Mouse (Mus musculus) CD4-positive, CD25-positive, alpha-beta regulatory T cell, adult 4 months (primary cell): ENCODE data around the gene Oas1f. TPM values are rescaled to one million over a fixed set of nuclear protein-coding genes. Genes with fewer than 3 reads are reported as not detected.
"Not testable (repeated sequence)": the region's sequence is repeated elsewhere in the genome, so short reads cannot be mapped to it uniquely, and the experiment has no call there.

Experiments
- ATAC-seq: one replicate; pipeline ENCODE4 v1.8.0; 2017
- polyA plus RNA-seq, 2 experiments: library from polyadenylated mRNA; unstranded; fragments of 100-300 nt; shearing (Covaris generic); gene quantifications; one replicate each; pipeline ENCODE4 v1.2.1; 2017

The Oas1f gene
- not detected for polyA plus RNA-seq

DNA sequence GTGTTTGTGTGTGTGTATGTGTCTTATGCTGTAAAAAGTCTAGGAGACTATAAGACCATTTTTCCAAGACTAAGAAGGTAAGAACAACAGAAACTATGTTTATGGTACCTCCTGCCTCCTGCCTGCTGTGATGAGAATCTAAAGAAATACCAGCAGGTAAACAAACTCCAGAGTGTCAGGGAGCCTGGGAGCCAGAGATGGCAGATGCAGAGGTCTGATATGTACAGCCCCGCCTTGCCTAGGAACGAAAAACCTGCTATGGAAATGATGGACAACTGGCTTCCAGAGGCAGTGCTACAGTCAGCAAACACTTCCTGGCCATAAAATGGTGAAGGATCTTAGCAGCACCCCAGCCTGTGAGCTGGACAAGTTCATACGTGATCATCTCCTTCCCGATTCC, at the start of gene Oas1f:
Gene Oas1f (plus strand): TSS at position 301 of the 400 bp plus-strand sequence.
- ATAC-seq = no peak

DNA sequence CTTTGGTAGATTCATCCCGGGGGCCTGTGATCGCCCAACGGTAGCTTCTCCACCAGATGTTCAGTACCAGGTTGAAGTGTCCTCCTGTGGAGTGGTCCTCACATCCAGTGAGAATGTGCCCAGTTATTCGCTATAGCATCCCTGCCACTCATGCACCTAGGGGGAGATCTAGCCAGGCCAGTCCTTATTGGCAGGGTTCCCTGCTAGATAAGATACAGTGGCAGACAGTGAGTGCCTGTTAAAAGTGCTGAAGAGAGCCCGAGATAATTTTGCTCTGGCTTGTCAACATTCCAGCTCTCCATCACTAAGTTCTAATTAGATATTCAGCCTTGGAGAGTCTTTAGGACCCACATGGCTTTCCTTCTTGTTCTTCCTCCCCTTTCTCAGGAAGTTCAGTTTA, 49.0 kb upstream of the Oas1f start:
- not testable (repeated sequence) for ATAC-seq

DNA sequence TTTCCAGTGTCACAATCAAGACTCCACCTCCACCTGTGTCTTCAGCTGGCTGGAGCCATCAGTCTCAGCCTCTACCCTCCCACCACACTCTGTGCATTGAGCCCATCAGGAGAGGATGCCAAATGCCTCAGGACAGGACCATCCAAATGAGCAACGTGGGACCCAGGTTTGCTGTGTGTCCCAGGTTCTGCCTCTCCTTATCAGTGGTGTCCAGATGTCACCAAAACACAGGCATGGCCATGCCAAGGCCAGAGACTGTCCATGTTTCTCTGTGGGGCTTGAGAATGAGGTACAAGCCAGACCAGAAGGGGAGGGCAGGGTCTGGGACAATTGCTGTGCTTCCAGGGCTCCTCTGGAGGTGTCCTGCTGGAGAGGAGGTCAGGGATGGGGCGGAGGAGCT, 48.2 kb upstream of the Oas1f start:
- not testable (repeated sequence) for ATAC-seq

DNA sequence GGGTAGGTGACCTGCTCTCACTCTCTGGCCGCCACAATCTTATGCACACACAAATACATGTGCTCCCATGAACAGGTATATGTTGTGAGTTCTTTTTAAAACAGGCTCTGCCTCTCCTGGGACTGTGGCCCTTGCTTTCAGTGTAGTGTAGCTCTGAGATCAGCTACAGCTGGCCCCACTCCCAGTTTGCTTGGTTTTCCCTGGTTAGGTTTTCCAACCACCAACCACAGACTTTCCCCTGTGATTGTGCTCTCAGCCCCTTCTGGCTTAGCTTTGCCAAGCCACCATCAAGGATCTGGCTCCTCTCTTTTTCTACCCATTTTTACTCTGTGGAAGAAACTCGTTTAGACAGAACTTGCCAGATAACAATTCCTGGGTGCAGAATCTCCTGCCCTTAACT, 43.6 kb upstream of the Oas1f start:
- ATAC-seq = no peak

DNA sequence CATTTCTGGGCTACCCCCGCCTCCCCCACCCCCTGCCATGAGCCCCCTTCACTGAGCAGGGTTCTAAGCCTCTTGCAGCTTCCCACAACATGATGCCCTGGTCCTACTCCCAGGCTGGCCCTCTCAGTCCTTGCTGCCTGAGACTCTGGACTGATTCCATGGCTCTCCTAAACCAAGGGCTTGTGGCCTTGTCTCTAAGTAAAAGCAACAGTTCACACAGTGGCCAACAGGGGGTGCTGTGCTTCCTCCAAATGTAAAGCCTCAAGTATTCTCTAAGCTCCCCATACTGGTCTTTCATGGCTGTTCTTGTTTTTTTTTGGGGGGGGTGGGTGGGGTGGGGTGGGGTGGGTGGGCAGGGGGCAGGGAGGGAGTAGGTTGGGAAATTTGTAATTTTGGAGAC, 40.7 kb upstream of the Oas1f start:
- peak; percentile 53 for ATAC-seq

DNA sequence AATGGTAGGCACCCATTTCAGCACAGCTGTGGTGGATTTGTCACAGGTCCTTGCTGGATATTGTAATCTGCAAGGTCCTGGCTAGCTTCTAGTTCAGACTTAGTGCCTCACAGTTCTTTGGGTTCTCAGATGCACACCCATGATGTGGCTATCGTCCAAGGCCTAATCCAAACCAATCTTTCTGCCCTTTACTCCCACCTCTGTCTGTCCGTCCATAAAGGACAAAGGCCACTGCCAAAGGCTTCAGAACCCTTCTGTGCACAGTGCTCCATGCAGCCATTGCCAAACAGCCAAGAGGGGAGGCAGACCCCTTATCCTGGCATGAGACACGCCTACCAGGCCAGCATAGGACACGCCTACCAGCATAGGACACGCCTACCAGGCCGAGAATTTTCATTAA, 38.0 kb upstream of the Oas1f start:
- no peak for ATAC-seq

DNA sequence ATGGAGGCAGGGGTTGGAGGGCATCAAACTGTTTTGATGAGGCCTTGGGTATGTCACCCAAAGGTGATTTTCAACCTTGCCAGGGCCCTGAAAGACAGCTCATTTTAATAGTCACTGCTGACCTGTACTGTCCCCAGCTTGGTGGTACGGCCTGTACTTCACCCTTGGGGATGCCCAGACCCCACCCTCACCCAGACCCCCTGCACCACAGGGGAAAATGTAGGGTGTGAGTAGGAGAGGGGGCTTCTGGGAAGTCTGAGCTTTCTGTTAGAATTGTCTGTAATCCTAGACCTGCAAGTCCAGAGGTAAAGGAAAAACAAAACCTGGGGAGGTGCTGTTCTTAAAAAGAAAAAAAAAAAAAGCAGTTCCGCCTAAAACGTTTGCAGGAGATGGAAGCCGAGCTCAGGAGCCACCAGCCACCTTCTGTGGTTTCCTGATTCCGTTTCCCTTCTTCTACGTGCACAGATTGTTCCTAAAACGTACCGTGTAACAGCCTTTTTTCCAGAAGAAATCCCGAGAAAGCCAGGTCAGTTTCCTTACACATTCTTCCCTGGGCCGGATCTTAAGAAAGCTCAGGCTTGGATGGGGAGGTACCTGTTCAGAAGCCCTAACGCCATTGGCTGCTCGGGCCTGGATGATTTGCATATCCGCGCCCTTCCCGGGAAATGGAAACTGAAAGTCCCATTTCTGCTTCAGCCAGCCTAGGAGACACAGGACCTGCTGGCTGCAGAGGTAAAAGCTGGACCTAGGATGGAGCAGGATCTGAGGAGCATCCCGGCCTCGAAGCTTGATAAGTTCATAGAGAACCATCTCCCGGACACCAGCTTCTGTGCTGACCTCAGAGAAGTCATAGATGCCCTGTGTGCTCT, 35.0 kb upstream of the Oas1f start, which contains the start of gene Oas1c:
Gene Oas1c (minus strand): TSS at position 564 of the 869 bp plus-strand sequence.
- peak; percentile 99 for ATAC-seq

DNA sequence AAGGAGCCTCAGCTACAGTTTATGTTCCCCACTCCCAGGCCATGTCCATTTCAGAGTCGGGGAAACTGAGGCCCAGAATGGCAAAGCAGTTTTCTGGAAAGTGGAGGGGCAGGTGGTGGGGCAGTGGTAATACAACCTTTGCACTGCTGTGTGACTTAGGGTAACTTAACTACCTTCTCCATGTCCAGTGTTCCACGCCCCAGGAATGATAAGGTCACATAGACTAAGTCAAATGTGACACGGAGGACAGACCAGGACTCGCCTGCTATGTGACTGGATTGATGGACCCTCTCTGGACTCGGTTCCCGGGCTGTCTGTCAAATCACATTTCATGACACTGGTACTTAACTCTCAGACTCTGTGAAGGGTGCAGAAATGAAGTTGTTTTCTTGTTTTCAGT, 34.1 kb upstream of the Oas1f start:
- no peak for ATAC-seq

DNA sequence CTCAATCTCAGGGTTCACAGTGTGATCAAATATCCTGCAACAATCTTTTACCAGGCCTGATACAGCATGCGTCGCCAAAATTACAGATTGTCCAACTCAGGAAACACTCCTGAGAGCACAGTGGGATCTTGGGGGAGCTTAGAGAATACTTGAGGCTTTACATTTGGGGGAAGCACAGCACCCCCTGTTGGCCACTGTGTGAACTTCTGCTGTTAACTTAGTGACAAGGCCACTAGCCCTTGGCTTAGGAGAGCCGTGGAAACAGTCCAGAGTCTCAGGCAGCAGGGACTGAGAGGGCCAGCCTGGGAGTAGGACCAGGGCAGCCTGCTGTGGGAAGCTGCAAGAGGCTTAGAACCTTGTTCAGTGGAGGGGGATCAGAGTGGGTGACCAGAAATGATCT, 31.2 kb upstream of the Oas1f start:
- ATAC-seq = no peak

DNA sequence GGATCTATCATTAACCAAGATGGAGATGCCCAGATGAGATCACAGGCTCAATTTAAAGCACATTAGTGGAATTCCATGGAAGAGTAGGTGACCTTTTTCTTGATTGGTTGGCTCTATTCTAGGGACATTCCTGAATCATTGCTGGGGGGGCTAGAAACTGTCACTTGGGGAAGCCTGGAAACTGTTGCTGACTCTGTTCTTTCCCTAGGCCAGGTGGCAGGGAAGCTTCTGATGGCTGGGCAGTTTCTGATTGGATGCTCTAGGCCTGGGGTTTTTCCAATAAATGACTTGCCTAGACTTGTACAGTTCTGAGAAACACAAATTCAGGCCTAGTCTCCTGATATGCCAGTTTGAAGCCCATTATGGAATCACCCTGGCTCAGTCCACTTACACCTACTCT, 28.2 kb upstream of the Oas1f start:
- ATAC-seq = no peak

DNA sequence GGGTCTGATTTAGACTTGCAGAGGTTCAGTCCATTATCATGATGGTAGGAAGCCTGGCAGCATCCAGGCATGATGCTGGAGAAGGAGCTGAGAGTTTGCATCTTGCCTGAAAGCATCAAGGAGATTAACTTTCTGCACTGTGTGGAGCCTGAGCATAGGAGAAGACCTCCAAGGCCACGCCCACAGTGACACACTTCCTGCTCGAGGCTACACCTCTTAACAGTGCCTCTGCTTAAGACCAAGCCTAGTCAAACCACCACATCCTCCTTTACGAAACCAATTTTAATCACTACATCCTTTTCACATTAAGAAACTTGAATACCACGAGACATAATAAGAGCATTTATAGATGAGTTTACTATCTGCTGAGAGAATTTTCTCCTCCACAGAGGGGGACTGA, 16.1 kb upstream of the Oas1f start:
- ATAC-seq = peak; percentile 100

DNA sequence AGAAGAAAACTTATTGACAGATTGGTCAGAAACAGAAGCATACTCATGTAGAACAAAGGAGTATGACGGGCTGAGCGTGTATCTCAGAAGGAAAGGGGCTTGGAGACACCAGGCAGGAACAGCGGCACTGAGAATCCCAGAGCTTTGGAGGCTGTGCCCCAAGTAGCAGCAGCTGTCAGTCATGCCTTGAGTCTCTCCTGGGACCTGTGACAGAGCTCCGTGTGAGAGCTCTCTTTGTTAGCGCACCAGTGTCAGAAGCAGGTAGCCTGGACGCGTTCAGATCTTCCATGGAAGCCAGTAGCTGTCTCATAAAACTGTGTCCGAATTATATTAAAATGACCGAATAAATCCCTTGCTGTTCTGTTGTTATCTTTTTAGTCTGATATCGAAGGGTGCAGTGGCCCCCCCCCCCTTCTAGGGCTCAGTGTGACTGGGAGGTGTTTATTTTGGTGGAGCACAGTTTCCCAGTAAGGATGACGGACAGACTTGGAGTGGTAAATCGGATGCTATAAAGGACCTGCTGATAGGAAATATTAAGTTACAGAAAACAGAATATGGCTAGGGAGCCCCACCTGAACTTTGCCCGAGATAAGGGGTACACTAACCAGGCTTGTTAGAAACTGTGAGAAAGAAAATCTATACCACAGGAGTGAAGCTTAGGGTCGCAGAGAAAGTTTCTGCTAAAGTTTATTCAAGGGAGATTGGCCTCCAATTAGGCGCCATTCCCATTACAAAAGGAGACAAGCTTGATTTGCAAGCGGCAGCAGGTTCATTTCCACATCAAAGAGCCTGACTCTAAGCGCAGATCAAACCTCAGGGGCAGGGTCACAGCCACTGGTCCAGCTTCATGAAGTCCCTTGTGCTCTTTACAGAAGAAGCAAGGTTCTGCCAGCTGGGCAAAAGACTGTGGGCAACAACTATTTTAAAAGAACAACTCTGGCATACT, 13.6 kb upstream of the Oas1f start:
- no peak for ATAC-seq

DNA sequence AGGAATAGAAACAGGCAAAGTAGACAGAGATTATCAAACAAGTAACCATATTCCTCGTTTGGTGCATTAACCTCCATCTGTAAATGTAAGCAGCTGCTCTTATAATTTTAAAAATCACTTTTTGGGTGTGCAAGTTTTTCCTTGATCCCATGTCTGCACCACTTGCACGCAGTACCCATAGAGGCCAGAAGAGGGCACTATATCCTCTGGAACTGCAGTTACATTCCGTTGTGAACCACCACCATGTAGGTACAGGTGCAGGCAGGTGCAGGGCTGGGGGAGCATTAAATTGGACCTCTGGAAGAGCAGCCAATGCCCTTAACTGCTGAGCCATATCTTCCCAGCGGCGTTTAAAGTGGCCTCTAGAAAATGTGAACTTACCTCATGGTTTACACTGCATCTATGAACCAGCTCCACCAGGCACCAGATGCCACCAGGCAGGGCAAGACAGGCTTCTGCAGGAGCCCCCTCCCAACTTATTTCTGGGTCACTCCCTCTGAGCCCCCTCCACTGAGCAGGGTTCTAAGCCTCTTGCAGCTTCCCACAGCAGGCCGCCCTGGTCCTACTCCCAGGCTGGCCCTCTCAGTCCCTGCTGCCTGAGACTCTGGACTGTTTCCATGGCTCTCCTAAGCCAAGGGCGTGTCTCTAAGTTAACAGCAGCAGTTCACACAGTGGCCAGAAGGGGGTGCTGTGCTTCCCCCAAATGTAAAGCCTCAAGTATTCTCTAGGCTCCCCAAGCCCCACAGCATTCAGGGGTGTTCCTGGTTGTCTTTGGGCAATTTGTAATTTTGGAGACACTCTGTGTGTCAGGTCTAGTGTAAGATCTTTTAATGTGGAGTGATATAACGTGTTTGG, 10.2 kb upstream of the Oas1f start:
- ATAC-seq = peak; percentile 63

DNA sequence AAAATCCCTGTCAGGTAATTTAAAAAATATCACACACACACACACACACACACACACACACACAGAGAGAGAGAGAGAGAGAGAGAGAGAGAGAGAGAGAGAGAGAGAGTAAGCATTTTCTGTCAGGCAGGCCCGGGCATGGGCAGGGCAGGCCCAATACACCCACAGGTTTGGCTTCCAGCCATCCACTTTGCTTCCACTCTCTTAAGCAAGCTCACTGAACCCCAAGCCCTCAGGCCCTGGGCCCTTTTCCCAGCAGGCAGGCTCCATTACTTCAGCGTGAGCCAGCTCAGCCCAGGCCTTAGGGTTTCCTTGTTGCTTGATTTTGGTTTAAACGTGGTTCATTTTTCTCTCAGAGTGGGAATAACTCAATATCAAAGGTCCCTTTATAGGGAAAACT, 2.5 kb upstream of the Oas1f start:
- ATAC-seq = no peak

DNA sequence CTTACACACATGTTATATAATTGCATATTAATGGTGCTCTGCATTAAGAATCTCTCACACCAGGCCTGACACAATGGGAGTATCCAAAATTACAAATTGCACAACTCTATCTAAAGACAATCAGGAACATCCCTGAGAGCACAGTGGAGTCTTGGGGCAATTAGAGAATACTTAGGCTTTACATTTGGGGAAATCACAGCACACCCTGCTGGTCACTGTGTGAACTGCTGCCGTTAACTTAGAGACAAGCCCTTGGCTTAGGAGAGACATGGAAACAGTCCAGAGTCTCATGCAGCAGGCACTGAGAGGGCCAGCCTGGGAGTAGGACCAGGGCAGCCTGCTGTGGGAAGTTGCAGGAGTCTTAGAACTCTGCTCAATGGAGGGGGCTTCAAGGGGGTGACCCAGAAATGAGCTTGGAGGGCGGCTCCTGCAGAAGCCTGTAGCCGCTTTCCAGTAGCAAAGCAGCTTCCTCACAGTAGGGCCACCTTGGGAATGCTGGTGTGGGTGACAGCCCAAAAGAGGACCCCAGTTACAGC, 2.5 kb downstream of the Oas1f start:
- no peak for ATAC-seq

DNA sequence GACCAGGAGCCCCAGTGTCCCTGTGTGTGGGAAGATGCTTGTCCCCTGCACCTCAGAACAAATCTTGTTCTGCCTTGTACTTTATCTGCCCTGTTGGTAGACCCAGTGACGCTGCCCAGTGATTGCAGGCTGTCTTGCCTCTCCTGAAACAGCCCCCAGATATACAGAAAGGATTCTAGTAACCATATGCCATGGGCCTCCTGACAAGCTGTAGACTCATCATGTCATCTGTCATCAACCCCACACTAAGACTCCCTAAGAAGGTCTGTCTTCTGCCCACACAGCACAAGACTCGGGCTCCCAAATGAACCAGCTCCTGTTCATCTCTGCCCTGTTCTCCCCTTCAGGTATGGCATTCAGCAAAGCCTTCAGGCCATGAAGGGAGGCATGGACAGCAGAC, 12.1 kb downstream of the Oas1f start:
- ATAC-seq = no peak

DNA sequence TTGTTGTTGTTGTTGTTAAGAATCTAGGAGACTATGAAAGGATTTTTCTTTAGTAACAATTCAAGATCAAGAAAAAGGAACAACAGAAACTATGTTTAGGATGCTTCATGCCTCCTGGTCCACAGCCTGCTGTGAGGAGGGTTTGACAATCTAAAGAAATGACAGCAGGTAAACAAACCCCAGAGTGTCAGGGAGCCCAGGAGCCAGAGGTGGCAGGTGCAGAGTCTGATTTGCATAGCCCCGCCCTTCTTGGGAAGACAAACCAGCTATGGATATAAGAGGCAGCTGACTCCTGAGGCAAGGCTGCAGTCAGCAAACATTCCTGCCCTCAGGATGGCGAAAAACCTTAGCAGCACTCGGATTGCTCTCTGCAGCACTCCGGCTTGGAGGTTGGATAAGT, 14.0 kb downstream of the Oas1f start, which contains the start of gene Oas1h:
Gene Oas1h (plus strand): TSS at position 301 of the 400 bp plus-strand sequence.
- ATAC-seq = no peak

DNA sequence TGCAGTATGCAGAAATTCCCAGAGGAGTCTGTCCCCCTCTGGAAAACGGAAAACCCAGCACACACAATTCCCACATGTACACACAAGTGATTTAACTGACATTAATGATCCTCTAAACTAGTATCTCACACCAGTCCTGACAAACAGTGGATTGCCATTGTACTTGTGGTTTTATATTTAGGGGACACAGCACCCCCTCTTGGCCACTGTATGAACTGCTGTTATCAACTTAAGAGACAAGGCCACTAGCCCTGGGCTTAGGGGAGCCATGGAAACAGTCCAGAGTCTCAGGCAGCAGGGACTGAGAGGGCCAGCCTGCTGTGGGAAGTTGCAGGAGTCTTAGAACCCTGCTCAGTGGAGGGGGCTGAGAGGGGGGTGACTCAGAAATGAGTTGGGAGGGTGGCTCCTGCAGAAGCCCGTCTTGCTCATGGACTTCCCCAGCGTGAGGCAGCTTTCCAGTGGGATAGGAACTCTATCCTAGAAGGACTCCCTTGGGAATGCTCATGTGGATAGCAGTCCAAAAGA, 18.2 kb downstream of the Oas1f start:
- no peak for ATAC-seq

DNA sequence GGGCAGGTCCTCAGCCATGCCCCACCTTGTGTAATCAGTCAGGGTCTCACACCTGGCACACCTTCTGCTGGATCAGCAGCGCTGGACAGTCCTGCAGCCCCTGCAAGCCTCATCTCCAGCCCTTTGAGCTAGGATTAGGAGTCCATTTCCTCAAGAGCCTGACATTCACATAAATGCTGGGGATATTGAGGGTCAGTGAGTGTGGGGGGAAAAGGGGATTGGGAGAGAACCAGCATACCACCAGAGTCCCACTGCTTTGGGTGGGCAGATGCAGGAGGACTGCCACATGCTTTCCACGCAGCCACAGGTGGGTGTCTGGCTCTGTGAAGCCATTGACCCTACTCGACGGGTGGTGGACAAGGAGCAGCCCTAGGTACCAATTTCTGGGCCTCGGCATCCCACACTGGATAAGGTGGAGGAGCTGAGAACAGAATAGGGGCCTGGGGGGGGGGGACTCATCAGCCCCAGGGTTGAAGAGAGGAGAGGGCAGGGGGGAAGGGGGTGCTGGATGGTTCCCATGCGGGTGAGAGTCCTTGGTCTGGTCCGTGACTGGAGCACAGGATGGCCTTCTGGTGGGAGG, 22.4 kb downstream of the Oas1f start:
- ATAC-seq = no peak

DNA sequence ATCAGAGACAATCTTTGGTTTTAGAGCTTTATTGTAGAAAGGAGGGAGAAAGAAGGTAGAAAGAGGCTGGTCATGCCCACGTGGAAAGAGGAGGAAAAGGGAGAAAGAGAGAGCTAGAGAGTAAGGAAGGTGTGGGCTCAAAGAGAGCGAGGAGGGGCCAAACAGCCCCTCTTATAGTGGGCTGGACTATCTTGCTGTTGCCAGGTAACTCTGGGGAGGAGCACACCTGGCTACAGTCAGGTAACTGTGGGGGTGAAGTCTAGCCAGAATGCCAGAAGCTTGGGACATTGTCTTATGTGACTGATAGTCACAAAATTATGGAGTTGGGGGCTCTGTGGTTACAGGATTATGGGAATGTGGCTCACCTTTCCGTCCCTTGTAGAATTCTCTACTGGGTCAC, 22.9 kb downstream of the Oas1f start:
- ATAC-seq = no peak

DNA sequence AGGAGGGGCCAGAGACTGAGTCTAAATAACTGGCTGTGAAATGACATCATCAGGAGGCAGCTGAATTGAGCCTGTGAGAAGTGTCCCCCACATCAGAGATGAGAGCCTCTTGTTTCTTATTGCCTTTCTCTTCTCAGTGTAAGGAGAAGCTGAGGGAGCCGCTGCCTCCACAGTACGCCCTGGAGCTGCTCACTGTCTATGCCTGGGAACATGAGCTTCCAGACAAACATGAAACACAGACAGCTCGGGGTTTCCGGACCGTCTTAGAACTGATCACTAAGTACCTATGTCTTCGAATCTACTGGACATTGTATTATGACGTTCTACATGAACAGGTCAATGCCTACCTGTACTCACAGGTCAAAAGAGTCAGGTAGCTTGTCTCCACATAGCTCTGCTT, 23.6 kb downstream of the Oas1f start:
- no peak for ATAC-seq

DNA sequence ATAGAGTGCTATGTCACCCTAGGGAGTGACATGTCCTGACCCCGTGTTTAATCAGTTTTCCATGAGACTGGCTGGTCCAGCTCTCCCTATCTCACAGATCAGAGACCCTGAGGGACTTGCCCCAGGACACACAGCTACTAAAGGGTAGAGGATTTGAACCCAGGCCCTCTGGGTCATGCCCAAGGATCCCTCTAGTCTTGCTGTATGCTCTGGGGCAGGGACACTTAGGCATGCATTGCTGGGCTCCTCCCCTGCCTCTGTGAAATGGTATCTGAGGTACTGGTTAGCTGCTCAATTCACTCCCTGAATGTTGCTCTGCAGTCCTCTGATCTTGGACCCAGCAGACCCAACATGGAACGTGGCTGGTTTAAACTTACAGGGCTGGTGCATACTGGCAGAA, 24.3 kb downstream of the Oas1f start:
- no peak for ATAC-seq
